Mouse (Mus musculus) lung, postnatal 0 days (tissue): ENCODE data around the gene BC035044. TPM values are rescaled to one million over a fixed set of nuclear protein-coding genes. Genes with fewer than 3 reads are reported as not detected.
A peak's percentile ranks its signal among the peaks of the same experiment; 100 is the strongest.
"Not testable (repeated sequence)": the region's sequence is repeated elsewhere in the genome, so short reads cannot be mapped to it uniquely, and the experiment has no call there.

Experiments used
- ATAC-seq: fragments of 200-750 bp; cut with Nextera tagmentation; 2 replicates; pipeline ENCODE4 v1.8.0; 2017; ENCODE audit warnings: moderate library complexity
- DNase-seq: peaks from one replicate; pipeline ENCODE4 v3.0.0-alpha.2; 2016; ENCODE audit warnings: low spot score
- H3K27ac ChIP-seq: fragments of 300-500 bp; sonication (generic); 2 replicates; pipeline ENCODE4 v1.5.1; 2014; ENCODE audit warnings: antibody characterized with exemption, mild to moderate bottlenecking, low read length, mixed read lengths
- H3K27me3 ChIP-seq: fragments of 300-500 bp; sonication (generic); replicated peaks from 2 replicates; pipeline ENCODE4 v1.6.1; 2014; ENCODE audit warnings: low read length, mixed read lengths; ENCODE audit not compliant: insufficient read depth
- H3K36me3 ChIP-seq: fragments of 300-500 bp; sonication (generic); 2 replicates; pipeline ENCODE4 v1.6.1; 2014; ENCODE audit warnings: low read length, mixed read lengths; ENCODE audit not compliant: insufficient read depth
- H3K4me1 ChIP-seq: fragments of 300-500 bp; sonication (generic); 2 replicates; pipeline ENCODE4 v1.6.1; 2014; ENCODE audit warnings: antibody characterized with exemption, low read depth, low read length, mixed read lengths; ENCODE audit not compliant: insufficient read depth
- H3K4me2 ChIP-seq: fragments of 300-500 bp; sonication (generic); replicated peaks from 2 replicates; pipeline ENCODE4 v1.6.1; 2014; ENCODE audit warnings: low read depth, mild to moderate bottlenecking, low read length, moderate library complexity, mixed read lengths
- H3K4me3 ChIP-seq: fragments of 300-500 bp; sonication (generic); 2 replicates; pipeline ENCODE4 v1.5.1; 2014; ENCODE audit warnings: low read depth, low read length
- H3K9ac ChIP-seq: fragments of 300-500 bp; sonication (generic); replicated peaks from 2 replicates; pipeline ENCODE4 v1.6.1; 2014; ENCODE audit warnings: low read depth, mild to moderate bottlenecking
- H3K9me3 ChIP-seq: fragments of 300-500 bp; sonication (generic); 2 replicates; pipeline ENCODE4 v1.6.1; 2016; ENCODE audit warnings: low read length, mixed read lengths
- CTCF ChIP-seq: IDR thresholded peaks from 2 replicates; pipeline ENCODE4 v1.5.1; 2016; ENCODE audit warnings: antibody characterized with exemption, mild to moderate bottlenecking
- EP300 ChIP-seq: IDR thresholded peaks from 2 replicates; pipeline ENCODE4 v1.6.1; 2016; ENCODE audit warnings: antibody characterized with exemption, mild to moderate bottlenecking, control low read depth
- WGBS: fragments of 180-500 bp; shearing (Covaris S2); extraction: QIAGEN DNeasy Blood & Tissue Kit; methylation state at CpG from one replicate; pipeline ENCODE4 v1.1.7; 2014; 5-methylcytosine and 5-hydroxymethylcytosine counted together
- polyA plus RNA-seq: library from polyadenylated mRNA; unstranded; fragments of >200 nt; fragmentation: Nextera tagmentation; extraction: Ambion mirVana; gene quantifications from 2 replicates; pipeline ENCODE4 v1.2.1, GENCODE M21; 2015

Gene BC035044
- polyA plus RNA-seq, 1 experiment from 2014 or later: 1.2 TPM

DNA sequence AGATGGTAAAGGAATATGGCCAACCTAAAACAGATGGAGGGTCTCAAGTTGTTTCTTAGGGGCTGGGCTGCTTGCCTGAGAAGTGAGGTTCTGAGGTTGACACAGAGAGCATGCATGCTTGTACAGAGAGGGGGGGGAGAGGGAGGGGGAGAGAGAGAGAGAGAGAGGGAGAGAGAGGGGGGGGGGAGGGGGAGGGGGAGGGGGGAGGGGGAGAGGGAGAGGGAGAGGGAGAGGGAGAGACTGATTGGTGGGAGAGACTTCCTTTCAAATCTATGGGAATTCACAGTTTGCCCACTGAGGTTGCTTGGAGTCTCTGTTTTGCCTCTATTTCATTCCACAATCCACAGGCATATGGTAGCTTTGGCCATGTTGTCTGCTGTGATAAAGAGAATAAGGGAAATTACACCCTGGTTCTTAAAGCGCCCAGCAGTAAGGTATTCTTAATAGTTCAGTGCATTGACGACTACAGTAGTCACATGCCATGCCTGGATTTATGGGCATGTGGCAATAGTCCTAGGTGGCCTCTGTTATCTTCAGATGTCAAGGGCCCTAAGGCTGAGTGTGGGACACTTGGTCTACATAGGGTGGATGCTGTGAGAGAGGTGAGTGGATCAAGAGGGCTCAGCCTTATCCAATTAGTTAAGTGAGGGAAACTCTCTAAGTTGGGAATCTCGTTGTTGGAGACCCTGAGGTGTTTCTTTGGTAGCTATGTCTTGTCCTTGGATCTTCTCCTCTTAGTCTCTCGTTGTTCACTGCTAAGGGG lies 49.4 kb downstream of the BC035044 start:
- peaks cover 11% of the 10 kb centered on the region; the same call in 1 of the 2 replicates for H3K4me1 ChIP-seq
- no peak for ATAC-seq
- no peaks in the 10 kb centered on the region for H3K9me3 ChIP-seq
- no peak overlapping the region for H3K9ac ChIP-seq
- DNase-seq: peak; percentile 52
- 0 out of 2 replicates have a peak overlapping the region, but pooled peaks have one; percentile 99 for H3K27ac ChIP-seq
- H3K27me3 ChIP-seq: no peaks in the 10 kb centered on the region
- WGBS: 44% methylated on average over 4 of the region's 4 CpGs
- H3K4me3 ChIP-seq: no peak overlapping the region
- no peaks in the 10 kb centered on the region for H3K36me3 ChIP-seq
- peak overlapping the region; percentile 79; the same call in 1 of the 2 replicates for H3K4me2 ChIP-seq
- TF ChIP-seq CTCF (no peak), EP300 (peak; percentile 52; the same call in 1 of the 2 replicates)

DNA sequence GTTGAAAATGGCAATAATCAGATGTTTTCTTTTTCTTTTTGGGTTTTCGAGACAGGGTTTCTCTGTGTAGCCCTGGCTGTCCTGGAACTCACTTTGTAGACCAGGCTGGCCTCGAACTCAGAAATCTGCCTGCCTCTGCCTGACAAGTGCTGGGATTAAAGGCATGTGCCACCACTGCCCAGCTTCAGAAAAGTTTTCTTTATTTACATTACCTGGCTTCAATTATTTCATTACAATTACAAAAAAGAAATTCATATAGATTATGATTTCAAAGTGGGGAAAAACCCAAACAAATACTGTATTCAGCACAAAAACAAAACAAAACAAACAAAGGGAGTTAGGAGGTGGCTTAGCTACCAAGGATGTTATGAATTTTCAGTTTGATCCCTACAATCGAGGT lies 50.3 kb downstream of the BC035044 start:
- DNase-seq, H3K9ac ChIP-seq, ATAC-seq, H3K9me3 ChIP-seq, H3K27me3 ChIP-seq, H3K27ac ChIP-seq, H3K4me3 ChIP-seq, H3K36me3 ChIP-seq, H3K4me2 ChIP-seq: not testable (repeated sequence)
- WGBS: 84% methylated on average over 3 of the region's 3 CpGs
- peaks cover 11% of the 10 kb centered on the region; the same call in 1 of the 2 replicates for H3K4me1 ChIP-seq

DNA sequence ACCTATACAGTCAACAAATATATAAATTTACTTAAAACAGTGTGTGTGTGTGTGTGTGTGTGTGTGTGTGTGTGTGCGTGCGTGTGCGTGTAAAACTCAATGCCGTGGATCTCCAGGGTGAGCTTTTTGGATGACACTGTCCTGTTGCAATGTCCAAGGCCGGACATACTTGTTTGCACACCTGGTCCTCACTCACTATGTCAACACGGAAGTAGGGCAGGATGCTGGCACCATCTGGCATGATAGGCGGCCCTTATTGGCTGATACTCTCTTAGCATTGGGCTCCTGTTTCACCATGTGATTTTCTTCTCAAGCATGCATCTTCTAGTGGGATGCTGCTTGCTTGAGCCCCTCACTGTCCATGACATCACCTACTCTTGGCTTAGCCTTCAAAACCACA lies 51.0 kb downstream of the BC035044 start:
- Histone ChIP-seq H3K4me3 (peak overlapping the region; percentile 81; the same call in 1 of the 2 replicates), H3K4me1 (peaks cover 11% of the 10 kb centered on the region; the same call in 1 of the 2 replicates), H3K9ac (no peak overlapping the region), H3K27ac (peak overlapping the region; percentile 99; the same call in 1 of the 2 replicates), H3K36me3 (no peaks in the 10 kb centered on the region), H3K4me2 (peak overlapping the region; percentile 74; the same call in 1 of the 2 replicates), H3K9me3 (no peaks in the 10 kb centered on the region), H3K27me3 (no peaks in the 10 kb centered on the region)
- DNase-seq (no peak), ATAC-seq (no peak)
- 28% methylated on average over 7 of the region's 7 CpGs for WGBS
- TF ChIP-seq CTCF (no peak), EP300 (no peak)

DNA sequence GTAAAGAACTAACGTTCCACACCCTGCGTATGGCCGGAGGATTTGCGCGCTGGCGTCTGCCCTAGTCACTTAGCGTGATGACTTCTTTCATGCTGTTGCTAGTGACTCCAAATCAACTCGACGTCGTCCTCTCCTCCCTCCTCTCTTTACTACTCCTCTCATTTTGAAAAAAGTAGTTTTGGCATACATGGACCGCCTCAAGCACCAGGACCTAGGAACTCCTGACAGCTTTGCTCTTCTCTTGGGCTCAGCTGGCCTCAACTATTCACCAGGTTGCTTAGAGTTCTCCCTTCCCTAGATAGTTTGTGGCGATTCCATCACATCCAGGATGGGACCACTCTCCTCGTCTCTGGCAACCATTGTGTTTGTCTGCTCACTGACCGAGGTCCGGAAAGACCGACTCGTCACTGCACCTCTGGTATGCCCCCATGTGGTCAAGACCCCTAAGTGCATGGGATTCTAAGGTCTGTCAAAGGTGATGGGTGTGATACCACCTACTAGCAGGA lies 51.6 kb downstream of the BC035044 start:
- TF ChIP-seq CTCF (peak; percentile 93), EP300 (no peak)
- DNase-seq (peak; percentile 90), ATAC-seq (peak; percentile 29)
- no peaks in the 10 kb centered on the region for H3K27me3 ChIP-seq
- peak overlapping the region; percentile 81 for H3K4me3 ChIP-seq
- peak overlapping the region; percentile 55 for H3K9ac ChIP-seq
- peak overlapping the region; percentile 99 for H3K27ac ChIP-seq
- H3K4me2 ChIP-seq: peak overlapping the region; percentile 74
- under 1% methylated on average over 17 of the region's 17 CpGs for WGBS
- peaks cover 11% of the 10 kb centered on the region; the same call in 1 of the 2 replicates for H3K4me1 ChIP-seq
- H3K9me3 ChIP-seq: no peaks in the 10 kb centered on the region
- H3K36me3 ChIP-seq: no peaks in the 10 kb centered on the region

DNA sequence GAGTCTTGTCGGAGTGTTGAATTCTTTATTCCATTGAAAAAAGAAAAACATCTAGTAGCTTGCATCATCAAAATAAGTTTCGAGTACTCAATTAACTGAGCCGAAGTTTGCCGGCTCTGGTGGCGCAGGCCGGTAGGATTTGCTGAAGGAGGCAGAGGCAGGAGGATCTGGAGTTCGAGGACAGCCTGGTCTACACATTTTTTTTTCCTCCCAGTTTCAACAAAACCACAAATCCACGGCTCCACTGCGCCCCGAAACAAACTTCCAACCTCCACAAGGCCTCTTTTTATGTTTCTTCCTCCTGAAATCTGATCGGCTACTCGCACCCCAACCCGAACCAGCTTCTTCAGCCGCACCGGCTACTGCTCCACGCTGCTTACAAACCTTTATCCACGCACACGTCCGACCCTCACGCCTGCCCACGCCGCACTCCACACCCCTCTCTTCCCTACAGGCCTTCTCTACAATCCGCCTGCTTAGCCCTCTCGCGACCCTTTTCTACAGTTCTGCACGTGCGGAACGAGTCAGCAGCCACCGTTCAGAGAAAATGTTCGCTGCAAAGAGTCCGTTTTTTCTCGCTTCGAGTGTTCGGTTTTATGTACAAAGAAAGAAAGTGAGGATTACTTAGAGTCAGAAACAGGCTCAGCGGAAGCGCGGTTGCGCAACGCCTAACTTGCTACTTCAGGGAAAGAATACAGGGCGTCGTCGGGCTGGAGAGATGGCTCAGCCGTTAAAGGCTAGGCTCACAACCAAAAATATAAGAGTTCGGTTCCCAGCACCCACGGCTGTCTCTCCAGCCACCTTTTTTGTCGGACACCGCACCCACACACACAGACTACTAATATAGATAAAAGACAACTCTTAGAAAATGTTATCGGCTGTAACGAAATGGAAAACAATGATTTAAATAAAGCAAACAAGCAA lies 52.3 kb downstream of the BC035044 start:
- no peak for TF ChIP-seq CTCF
- peak; percentile 74 for TF ChIP-seq EP300
- Histone ChIP-seq H3K4me2 (peak overlapping the region; percentile 74), H3K27me3 (no peaks in the 10 kb centered on the region), H3K4me3 (peak overlapping the region; percentile 81), H3K9me3 (no peaks in the 10 kb centered on the region), H3K4me1 (peaks cover 7% of the 10 kb centered on the region; the same call in 1 of the 2 replicates), H3K27ac (peak overlapping the region; percentile 99), H3K36me3 (no peaks in the 10 kb centered on the region), H3K9ac (peak overlapping the region; percentile 95)
- DNase-seq (peak; percentile 90), ATAC-seq (peak; percentile 53)
- WGBS: under 1% methylated on average over 49 of the region's 49 CpGs
